Mouse (Mus musculus): ENCODE measurements around the gene Plpp7.

- TF ChIP-seq CTCF (IDR thresholded peaks at IDR 0.05; ENCODE audit: extremely low read depth, insufficient read length, insufficient replicate concordance, low read depth, low read length) (no peak), POLR2A (IDR thresholded peaks at IDR 0.05; ENCODE audit: low read depth, low read length) (no peak)
These were observed 15.9 kb downstream of the Plpp7 start for GRCm38 (mm10) chr2:32111268-32111667.
